Mouse (Mus musculus): ENCODE measurements at regions not wholly inside any gene's neighbourhood (a gene's known extent, or its start where the extent isn't known, plus 50 kb on each side); places are given as distances from the start of the nearest gene placed in this dataset.

DNA sequence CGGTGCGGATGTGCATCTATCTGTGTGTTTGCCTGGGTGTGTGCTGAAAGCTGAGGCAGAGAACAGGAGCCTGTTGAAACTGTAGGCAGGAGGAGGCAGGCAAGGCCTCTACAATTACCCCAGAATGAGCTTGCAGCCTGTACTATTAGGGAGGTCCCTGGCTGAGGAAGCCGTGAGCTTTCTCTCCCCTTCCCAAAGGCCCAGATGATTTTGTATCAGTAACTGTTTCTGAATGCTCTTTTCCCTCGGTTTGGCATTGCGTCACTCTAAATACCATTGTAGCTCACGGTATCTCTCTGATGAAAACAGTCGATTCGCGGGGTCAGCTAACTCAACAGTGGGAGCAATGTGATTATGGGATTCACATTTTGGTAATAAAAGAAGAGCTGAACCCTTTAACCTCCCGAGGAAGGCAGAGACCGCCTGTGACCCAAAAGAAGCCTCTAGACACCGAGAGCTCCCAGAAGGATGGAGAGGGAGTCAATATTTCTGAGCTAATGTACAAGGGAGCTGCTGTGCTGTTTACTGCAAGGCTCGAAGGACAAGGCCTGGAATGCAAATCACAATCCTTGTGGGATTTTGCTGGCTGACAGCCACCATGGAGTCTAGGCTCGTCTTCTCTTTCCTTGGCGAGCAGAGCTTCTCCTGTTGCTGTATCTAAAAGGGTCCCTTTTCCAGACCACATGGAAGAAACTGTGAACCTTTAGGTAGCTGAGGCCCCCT is 482.8 kb upstream of the Adam5 start:
- H3K27ac ChIP-seq (replicated peaks): peak overlapping the region; percentile 45; the same call in 1 of the 2 replicates
- no peak overlapping the region for H3K4me2 ChIP-seq (replicated peaks; ENCODE audit: low read depth)
- no peak overlapping the region for H3K9ac ChIP-seq (ENCODE audit: low read length)
- H3K4me3 ChIP-seq (ENCODE audit: low read depth, low read length): no peak overlapping the region
- H3K4me1 ChIP-seq (replicated peaks; ENCODE audit: control insufficient read depth, insufficient read depth): peaks cover 3% of the 10 kb centered on the region; the same call in 1 of the 2 replicates
- no peaks in the 10 kb centered on the region for H3K36me3 ChIP-seq (ENCODE audit: control insufficient read depth, insufficient read depth, low read length)
- TF ChIP-seq CTCF (IDR thresholded peaks at IDR 0.05; ENCODE audit: low read depth): no peak
- no peak for TF ChIP-seq EP300 (optimal IDR thresholded peaks at IDR 0.05)
- no peak for DNase-seq (ENCODE audit: low spot score)
- WGBS: 58% methylated on average over 15 of the region's 15 CpGs
- no peaks in the 10 kb centered on the region for H3K27me3 ChIP-seq (ENCODE audit: control insufficient read depth, insufficient read depth, low read length)
- H3K9me3 ChIP-seq (ENCODE audit: control insufficient read depth, low read length): no peaks in the 10 kb centered on the region
- no peak for ATAC-seq (ENCODE audit: low FRiP score, low TSS enrichment)

All from stomach, postnatal 0 days (tissue).